Mouse (Mus musculus) small intestine, adult 2 months (tissue): ENCODE data around the gene Myh3. TPM values are rescaled to one million over a fixed set of nuclear protein-coding genes. Genes with fewer than 3 reads are reported as not detected.
A peak's percentile ranks its signal among the peaks of the same experiment; 100 is the strongest.

ENCODE experiments used
- H3K27ac ChIP-seq: fragments of 200-500 bp; 2 replicates; pipeline ENCODE4 v1.5.1; 2012; ENCODE audit warnings: low read depth, low read length, control low read depth, inconsistent platforms; ENCODE audit not compliant: insufficient read depth
- H3K27me3 ChIP-seq: fragments of 200-500 bp; 2 replicates; pipeline ENCODE4 v1.6.1; 2012; ENCODE audit warnings: mild to moderate bottlenecking, moderate library complexity, low read length, inconsistent platforms; ENCODE audit not compliant: control insufficient read depth, insufficient read depth
- H3K36me3 ChIP-seq: fragments of 200-500 bp; 2 replicates; pipeline ENCODE4 v1.6.1; 2012; ENCODE audit warnings: mild to moderate bottlenecking, low read length, control low read depth, inconsistent platforms; ENCODE audit not compliant: control insufficient read depth, insufficient read depth
- H3K4me1 ChIP-seq: fragments of 200-500 bp; 2 replicates; pipeline ENCODE4 v1.6.1; 2012; ENCODE audit warnings: low read length, inconsistent platforms, mixed read lengths; ENCODE audit not compliant: control insufficient read depth, insufficient read depth, insufficient read length
- H3K4me3 ChIP-seq: fragments of 200-500 bp; 2 replicates; pipeline ENCODE4 v1.5.1; 2012; ENCODE audit warnings: low read depth, mild to moderate bottlenecking, control low read depth, inconsistent platforms, low read length, moderate library complexity
- CTCF ChIP-seq: fragments of 200-500 bp; IDR thresholded peaks from 2 replicates; pipeline ENCODE4 v1.5.1; 2012; ENCODE audit warnings: low read depth, mild to moderate bottlenecking, control low read depth, inconsistent platforms, low read length, moderate library complexity, mixed read lengths; ENCODE audit not compliant: insufficient replicate concordance, insufficient read length; ENCODE audit errors: extremely low read depth
- POLR2A ChIP-seq: fragments of 200-500 bp; IDR thresholded peaks from 2 replicates; pipeline ENCODE4 v1.6.1; 2012; ENCODE audit warnings: low read depth, mild to moderate bottlenecking, control low read depth, inconsistent platforms, low read length, moderate library complexity
- WGBS: fragments of 180-500 bp; shearing (Covaris S2); methylation state at CpG from one replicate; pipeline ENCODE4 v1.1.7; 2018; 5-methylcytosine and 5-hydroxymethylcytosine counted together
- polyA plus RNA-seq: library from polyadenylated mRNA; depleted of rRNA; stranded (reverse); fragments of >200 nt; gene quantifications from 2 replicates; pipeline ENCODE4 v1.2.3, GENCODE M21; 2012

The Myh3 gene
- polyA plus RNA-seq, 1 experiment, result 0.06 TPM

GRCm38 (mm10) chr11:67076781-67077180 is 1.3 kb upstream of the Myh3 start:
- Histone ChIP-seq H3K4me1 (peaks cover 6% of the 10 kb centered on the region), H3K36me3 (no peaks in the 10 kb centered on the region), H3K27ac (no peak overlapping the region), H3K4me3 (no peak overlapping the region), H3K27me3 (no peaks in the 10 kb centered on the region)
- TF ChIP-seq CTCF (no peak), POLR2A (no peak)
- 80% methylated on average over 5 of the region's 5 CpGs for WGBS

DNA sequence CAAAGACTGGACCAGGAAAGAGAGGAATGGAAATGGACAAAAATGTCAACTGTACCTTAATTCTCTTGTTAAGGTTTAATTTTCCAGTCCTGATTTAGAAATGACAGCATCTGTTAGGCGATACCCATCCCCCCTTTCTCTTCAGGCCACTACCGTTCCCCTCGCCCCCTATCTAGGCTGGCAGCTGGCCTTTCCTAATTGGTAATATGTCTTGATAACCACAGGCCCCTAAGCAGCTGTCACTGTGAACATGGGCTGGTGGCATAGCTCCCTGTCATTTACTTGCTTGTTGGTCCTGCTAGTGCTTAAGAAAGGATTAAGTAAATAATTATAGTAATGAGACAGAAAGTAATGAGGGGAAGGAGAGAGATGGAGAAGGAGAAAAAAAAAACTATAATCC is 665 bp upstream of the Myh3 start:
- TF ChIP-seq CTCF, result no peak
- no peak for TF ChIP-seq POLR2A
- no peaks in the 10 kb centered on the region for H3K27me3 ChIP-seq
- H3K4me1 ChIP-seq, result peaks cover 5% of the 10 kb centered on the region
- H3K4me3 ChIP-seq, result no peak overlapping the region
- no peaks in the 10 kb centered on the region for H3K36me3 ChIP-seq
- H3K27ac ChIP-seq, result no peak overlapping the region
- WGBS, result 59% methylated on average over 3 of the region's 3 CpGs

GRCm38 (mm10) chr11:67078888-67079287 is 788 bp downstream of the Myh3 start:
- H3K4me3 ChIP-seq, result no peak overlapping the region
- 0 out of 2 replicates have a peak, but pooled peaks cover 1% of the 10 kb centered on the region for H3K4me1 ChIP-seq
- no peaks in the 10 kb centered on the region for H3K36me3 ChIP-seq
- H3K27me3 ChIP-seq, result no peaks in the 10 kb centered on the region
- H3K27ac ChIP-seq, result no peak overlapping the region
- TF ChIP-seq CTCF, result no peak
- TF ChIP-seq POLR2A, result no peak
- WGBS, result 81% methylated on average over 6 of the region's 6 CpGs

DNA sequence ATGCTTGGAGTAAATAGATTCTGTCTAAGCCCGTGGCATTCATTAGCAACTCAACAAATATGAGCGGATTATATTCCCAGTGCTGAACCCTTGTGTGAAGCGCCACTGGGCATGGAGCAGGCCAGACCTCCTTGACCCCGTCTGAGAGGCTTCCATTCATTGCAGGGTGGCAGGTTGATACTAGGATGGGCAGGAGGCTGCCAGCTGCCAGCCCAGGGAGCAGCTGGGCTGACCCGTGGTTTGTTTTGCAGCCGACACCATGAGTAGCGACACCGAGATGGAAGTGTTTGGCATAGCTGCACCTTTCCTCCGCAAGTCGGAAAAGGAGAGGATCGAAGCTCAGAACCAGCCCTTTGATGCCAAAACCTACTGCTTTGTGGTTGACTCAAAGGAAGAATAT is 1.6 kb downstream of the Myh3 start:
- TF ChIP-seq POLR2A (no peak), CTCF (no peak)
- WGBS, result 75% methylated on average over 11 of the region's 11 CpGs
- Histone ChIP-seq H3K4me1 (0 out of 2 replicates have a peak, but pooled peaks cover 1% of the 10 kb centered on the region), H3K36me3 (no peaks in the 10 kb centered on the region), H3K27me3 (no peaks in the 10 kb centered on the region), H3K27ac (no peak overlapping the region), H3K4me3 (no peak overlapping the region)

GRCm38 (mm10) chr11:67080168-67080567 is 2.1 kb downstream of the Myh3 start:
- Histone ChIP-seq H3K27ac (no peak overlapping the region), H3K36me3 (no peaks in the 10 kb centered on the region), H3K4me1 (0 out of 2 replicates have a peak, but pooled peaks cover 1% of the 10 kb centered on the region), H3K27me3 (no peaks in the 10 kb centered on the region), H3K4me3 (no peak overlapping the region)
- TF ChIP-seq CTCF (peak; percentile 70; the same call in 1 of the 2 replicates), POLR2A (no peak)
- 1% methylated on average over 3 of the region's 3 CpGs for WGBS

GRCm38 (mm10) chr11:67081125-67081649 is 3.1 kb downstream of the Myh3 start:
- no peak for TF ChIP-seq POLR2A
- TF ChIP-seq CTCF, result peak; percentile 4; the same call in 1 of the 2 replicates
- WGBS, result 6% methylated on average over 11 of the region's 11 CpGs
- H3K27me3 ChIP-seq, result no peaks in the 10 kb centered on the region
- 0 out of 2 replicates have a peak, but pooled peaks cover 1% of the 10 kb centered on the region for H3K4me1 ChIP-seq
- H3K27ac ChIP-seq, result no peak overlapping the region
- H3K4me3 ChIP-seq, result peak overlapping the region; percentile 15; the same call in 1 of the 2 replicates
- no peaks in the 10 kb centered on the region for H3K36me3 ChIP-seq

- Histone ChIP-seq H3K36me3 (no peaks in the 10 kb centered on the region), H3K4me1 (0 out of 2 replicates have a peak, but pooled peaks cover 1% of the 10 kb centered on the region), H3K27me3 (no peaks in the 10 kb centered on the region), H3K4me3 (no peak overlapping the region), H3K27ac (no peak overlapping the region)
- 80% methylated on average over 7 of the region's 7 CpGs for WGBS
- TF ChIP-seq POLR2A (no peak), CTCF (no peak)
Observed at GRCm38 (mm10) chr11:67082188-67082587, 4.1 kb downstream of the Myh3 start.
